Mouse (Mus musculus) lung, postnatal 10 days (tissue): ENCODE results near the gene Smarca4.

Experiments
- DNase-seq: peaks from one replicate; pipeline ENCODE4 v3.0.0; 2021

The Smarca4 gene

DNA sequence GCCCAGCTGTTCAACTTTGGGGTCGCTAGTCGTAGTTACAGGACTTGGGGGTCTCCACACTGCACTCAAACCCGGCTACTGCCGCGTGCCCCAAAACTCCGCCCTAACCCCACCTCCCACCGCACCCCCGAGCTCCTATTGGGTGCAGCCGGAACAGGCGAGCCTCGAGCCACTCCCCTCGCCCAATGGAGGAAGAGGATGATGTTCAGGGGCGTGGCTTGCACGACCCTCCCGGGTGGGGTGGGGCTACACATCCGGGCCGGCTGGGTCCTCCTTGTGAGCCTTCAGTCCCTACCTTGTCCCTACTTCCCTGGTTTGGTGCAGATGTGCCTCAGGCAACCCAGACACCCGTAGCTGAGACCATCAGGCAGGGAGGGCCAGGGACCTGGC lies 108.2 kb downstream of the Smarca4 start:
- peak; percentile 96 for DNase-seq

DNA sequence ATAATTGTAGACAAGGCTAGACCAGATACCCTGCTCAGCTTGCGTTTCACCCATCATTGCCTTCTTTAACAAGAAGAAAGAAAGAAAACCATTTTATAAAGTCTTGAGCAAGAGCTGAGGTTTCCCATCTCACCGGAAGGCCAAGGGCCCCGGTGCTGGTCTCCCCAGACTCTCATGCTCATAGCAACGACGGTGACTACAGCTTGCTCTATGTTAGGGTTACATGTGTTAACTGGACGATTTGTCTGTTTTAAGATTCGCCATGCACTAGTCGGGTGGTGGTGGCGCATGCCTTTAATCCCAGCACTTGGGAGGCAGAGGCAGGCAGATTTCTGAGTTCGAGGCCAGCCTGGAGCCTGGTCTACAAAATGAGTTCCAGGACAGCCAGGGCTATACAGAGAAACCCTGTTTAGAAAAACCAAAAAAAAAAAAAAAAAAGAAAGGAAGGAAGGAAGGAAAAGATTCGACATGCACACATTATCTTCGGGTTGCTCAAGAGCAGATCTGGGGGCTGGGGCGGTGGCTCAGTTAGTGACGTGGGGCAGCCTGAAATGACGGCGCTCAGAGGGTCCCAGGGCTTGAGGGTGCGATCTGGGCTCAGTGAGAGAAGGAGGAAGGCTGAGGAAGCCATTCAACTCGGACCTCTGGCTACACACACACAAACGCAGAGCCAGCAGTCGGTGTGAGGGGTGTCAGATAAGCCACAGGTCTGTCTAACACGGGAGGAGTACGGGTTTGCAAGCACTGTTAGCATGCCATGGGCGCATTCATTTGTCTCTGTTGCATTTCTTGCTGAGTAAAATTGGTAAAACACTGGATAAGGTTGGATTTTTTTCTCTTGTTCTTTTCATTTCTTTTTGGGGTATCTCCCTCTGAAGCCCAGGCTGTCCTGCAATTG lies 109.5 kb downstream of the Smarca4 start:
- DNase-seq = no peak

DNA sequence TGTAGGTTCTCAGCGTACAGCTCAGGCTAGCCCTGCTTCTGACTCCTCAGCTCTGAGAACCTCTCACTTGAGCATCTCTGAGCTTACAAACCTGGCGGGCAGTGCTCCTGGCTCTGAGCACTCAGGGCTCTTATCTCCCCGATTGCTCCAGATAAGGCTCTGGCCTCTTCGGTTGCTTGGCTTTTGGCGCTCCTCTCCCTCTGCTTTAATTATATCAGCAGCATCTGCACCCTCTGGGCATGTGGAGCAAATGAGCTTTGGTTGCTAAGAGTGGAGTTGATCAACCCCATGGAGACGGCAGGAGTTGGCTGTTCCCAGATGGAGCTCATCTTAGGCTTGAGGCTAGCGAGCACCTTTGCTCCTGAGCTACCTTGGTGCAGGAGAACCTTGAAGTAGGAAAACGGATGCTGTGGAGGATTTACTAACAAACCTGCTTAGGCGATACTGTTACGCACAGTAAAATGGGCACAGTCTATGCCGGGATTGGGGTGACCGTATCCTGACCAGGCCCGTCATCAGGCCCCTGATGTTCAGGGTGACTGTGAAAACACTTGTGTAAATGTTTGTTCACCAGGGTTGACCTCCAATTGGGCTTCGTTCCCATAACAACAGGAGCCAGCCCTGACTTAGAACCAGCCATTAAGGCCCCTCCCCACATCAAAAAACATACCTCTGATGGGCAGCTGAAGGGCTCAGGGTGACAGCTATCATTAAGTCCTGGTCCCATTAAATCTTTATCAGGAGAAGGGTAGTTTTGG lies 110.4 kb downstream of the Smarca4 start:
- DNase-seq = no peak

DNA sequence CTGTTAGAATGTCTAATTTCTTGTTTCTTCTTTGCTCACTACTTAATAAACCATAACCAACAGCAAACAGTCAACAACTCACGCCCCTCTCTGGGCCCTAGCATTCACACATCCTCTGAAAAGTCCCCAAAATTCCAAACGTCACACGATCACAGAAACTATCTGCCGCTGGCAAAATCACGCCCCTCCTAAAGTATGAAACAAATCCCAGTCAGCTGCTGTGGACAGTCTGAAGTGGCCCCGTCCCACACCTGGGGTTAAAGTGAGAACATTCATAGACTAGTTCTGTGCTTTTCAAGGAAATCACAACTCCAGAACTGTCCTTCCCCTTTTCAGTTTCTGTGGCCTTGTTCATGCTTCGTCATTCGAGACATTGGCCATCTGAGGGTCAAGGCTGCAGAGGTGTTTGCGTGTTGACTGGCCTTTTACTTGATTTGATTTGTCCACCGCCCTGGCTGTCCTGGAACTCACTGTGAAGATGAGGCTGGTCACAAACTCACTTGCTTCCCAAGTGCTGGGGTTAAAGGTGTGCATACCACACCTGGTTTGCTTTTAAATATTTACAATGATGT lies 112.4 kb downstream of the Smarca4 start:
- DNase-seq = no peak

DNA sequence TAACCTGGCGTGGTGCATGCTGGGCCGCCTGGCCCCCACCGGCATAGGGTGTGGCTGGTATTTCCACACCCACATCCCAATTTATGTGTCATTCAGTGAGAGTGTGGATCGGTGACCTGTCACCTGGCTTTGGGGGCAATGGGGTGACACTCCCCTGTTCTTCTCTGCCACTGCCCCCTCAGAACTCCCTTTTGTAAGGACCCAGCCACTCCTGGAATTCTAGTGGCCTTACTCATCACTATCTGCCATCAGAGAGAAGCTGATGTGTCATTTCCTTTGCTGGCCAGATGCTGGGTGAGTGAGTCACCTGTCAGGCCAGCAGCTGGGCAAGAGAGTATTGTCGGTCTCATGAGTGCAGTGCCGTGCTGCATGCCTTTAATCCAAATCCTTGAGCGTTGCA lies 113.3 kb downstream of the Smarca4 start:
- no peak for DNase-seq

DNA sequence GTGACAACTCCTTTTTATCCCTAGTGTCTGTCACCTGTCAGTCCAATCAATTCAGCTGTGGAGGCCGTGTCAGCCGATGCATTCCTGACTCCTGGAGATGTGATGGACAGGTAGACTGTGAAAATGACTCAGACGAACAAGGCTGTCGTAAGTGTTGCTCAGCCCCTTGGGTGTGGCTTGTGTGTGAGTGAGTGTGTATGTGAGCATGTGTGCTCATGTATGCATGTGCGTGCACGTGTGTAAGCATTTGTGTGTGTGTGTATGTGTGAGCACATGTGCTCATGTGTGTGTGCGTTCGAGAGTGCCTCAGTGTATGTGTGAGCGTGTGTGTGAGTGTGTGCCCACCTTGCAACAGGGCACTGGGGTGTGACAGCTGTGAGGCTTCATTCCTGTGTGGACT lies 116.3 kb downstream of the Smarca4 start:
- no peak for DNase-seq

DNA sequence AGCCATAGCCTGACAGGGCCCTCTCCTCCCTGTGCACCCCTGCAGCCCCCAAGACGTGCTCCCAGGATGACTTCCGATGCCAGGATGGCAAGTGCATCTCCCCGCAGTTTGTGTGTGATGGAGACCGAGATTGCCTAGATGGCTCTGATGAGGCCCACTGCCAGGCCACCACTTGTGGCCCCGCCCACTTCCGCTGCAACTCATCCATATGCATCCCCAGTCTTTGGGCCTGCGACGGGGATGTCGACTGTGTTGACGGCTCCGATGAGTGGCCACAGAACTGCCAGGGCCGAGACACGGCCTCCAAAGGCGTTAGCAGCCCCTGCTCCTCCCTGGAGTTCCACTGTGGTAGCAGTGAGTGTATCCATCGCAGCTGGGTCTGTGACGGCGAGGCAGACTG lies 117.5 kb downstream of the Smarca4 start:
- DNase-seq = no peak

DNA sequence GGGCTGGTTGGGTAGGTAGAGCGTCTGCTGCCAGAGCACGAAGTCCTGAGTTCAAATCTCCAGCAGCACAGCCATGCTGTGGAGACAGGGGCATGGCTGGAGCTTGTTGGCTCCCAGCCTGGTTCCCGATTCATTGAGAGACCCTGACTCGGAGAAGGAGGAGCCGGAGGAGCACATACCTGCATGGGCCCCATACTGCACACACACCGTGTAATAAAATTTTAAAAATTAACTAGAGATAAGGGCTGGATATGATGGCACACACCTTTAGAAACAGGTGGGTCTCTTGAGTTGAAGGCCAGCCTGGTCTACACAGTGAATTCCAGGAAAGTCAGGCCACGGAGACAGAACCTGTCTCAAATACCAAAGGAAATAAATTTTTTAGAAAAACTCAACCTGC lies 118.0 kb downstream of the Smarca4 start:
- no peak for DNase-seq

DNA sequence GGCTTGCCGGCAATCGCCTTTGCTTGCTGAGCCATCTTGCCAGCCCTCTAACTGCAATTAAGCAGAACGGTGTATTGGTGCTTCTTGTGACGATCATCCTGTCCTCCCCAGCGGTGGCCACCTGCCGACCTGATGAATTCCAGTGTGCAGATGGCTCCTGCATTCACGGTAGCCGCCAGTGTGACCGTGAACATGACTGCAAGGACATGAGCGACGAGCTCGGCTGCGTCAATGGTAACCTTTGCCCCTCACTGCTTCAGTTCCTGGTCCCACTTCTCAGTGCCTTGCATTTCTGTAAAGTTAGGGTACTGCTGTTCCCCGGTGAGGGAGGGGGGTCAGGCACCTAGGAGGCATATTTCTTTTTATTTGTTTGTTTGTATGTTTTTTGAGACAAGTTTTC lies 119.2 kb downstream of the Smarca4 start:
- DNase-seq = no peak

DNA sequence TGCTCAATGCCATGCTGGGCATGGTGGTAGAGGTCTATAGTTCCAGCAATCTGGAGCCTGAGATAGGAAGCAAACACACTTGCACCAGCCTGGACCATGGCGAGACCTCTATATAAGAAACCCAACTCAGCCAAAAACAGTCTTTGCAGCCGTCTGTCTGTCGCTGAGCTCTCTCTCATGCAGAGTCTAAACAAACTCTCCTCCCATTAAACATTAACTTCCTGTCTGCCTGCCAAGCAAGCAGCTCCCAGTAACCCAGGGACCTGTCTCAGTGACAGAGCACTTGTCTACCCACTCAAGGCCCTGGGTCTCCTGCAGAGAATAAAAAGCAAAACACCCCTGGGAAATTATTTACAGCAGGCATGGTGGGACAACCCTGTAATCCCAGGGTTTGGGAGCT lies 120.6 kb downstream of the Smarca4 start:
- DNase-seq = peak; percentile 68

DNA sequence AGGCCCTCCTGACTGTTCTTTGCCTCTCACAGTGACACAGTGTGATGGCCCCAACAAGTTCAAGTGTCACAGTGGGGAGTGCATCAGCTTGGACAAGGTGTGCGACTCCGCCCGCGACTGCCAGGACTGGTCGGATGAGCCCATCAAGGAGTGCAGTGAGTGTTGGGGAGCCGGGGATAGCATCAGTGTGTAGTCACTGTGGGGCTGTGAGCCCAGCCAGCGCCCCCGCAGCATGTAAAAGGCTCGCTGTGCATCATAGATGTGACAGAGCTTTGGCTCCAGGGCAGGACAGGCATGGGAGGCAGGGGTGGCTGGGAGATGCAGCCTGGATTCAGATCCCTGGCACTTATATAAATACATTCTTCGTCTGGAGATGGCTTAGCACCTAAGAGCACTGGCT lies 121.2 kb downstream of the Smarca4 start:
- no peak for DNase-seq

DNA sequence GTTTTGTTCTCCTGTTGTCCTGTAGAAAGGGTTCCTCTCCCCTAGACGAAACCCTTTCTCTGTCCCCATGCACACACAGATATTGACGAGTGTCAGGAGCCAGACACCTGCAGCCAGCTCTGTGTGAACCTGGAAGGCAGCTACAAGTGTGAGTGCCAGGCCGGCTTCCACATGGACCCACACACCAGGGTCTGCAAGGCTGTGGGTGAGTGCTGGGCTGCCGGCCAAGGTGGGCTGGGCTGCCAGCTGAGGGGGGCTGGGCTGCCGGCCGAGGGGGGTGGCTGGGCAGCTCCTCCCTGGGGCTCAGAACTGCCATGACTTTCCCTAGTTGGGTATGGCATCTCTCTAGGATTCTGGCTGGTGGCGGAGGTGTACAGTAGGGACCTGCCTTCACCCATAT lies 122.8 kb downstream of the Smarca4 start:
- DNase-seq = no peak

DNA sequence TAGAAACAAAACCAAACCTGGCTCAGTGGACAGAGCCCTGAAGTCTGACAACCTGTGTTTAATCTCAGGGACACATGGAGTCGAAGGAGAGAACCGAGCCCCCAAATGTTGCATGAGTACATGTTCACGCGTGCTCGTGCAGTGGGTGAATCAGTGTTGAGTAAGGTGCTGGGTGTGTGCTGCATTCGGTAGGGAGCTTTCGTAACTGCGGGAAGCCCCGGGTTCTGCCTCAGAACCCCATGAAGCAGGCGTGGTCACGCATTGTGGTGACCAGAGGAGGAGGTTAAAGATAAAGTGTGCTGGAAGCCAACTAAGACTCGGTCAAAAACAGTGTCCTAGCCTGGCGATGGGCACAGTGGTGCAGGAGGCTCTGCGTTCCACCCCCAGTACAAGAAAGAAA lies 124.5 kb downstream of the Smarca4 start:
- no peak for DNase-seq

DNA sequence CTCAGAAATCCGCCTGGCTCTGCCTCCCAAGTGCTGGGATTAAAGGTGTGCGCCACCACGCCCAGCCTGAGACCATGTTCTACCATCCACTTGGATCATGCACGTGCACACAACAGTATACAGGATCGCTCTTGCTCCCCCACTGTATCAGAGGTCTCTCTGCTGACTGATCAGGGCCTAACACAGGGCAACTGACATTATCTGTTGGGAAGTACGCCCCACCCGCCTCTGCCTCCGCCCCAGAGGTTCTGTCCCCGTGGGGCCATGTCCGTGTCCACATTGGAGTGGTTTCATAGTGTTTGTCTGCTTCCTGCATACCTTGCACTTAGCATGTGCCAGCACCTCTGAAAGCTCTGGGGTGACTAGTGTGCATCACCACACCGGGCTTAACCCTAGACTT lies 125.5 kb downstream of the Smarca4 start:
- DNase-seq = no peak

DNA sequence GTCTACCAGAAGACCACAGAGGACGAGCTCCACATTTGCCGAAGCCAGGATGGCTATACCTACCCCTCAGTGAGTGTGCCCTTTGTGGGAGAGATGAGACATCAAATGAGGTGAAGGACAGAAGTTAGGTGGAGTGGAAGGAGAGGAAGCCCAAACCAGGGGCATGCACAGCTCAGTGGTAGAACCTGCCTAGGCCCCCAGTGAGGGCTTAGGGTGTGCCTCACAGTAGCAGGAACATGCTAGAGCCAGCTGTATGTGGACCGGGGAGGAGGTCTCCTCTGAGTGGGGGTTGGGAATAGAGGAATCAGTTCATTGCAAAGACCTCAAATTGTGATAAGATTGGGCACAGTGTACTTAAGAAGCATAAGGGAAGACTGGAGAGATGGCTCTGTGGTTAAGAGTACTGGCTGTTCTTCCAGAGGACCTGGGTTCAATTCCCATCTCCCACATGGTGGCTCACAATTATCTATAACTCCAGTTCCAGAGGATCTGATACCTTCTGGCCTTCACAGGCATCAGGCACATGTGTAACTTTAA lies 131.3 kb downstream of the Smarca4 start:
- no peak for DNase-seq

DNA sequence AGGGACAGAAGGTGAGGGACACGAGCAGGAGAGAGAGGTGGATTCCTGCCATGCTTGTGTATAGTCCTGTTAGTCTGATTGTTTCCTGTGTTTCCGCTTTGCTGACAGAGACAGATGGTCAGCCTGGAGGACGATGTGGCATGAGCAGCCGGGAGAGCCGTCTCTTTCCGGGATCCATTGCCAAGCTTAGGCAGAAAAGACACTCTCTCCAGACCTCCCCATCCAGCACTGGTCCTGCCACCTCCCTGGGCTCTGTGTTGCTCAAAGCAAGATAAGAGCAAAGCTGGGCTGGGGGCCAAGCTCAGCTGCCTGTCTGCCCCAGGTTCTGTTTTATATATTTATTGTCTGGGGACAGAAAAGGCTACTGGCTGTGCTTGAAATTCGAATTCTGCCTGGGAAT lies 132.1 kb downstream of the Smarca4 start:
- DNase-seq = peak; percentile 87

DNA sequence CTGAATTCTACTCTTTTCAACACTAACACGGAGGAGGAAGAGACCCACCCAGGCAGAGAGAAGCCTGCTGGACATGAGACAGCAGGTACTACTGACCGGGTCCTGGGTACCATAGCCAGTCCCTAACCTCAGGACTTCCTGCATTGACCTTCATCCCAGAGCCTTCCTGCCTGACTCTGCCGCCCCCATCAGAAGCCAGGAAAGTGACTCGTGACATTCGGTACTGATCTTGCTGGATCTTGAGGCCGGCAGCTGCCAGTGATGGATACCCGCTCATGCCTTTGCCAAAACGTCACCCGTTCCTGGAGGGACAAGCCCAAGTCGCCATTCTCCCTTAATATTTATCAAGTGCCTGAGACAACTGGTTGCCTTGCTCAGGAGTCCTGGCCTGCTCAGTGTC lies 132.5 kb downstream of the Smarca4 start:
- DNase-seq = no peak

DNA sequence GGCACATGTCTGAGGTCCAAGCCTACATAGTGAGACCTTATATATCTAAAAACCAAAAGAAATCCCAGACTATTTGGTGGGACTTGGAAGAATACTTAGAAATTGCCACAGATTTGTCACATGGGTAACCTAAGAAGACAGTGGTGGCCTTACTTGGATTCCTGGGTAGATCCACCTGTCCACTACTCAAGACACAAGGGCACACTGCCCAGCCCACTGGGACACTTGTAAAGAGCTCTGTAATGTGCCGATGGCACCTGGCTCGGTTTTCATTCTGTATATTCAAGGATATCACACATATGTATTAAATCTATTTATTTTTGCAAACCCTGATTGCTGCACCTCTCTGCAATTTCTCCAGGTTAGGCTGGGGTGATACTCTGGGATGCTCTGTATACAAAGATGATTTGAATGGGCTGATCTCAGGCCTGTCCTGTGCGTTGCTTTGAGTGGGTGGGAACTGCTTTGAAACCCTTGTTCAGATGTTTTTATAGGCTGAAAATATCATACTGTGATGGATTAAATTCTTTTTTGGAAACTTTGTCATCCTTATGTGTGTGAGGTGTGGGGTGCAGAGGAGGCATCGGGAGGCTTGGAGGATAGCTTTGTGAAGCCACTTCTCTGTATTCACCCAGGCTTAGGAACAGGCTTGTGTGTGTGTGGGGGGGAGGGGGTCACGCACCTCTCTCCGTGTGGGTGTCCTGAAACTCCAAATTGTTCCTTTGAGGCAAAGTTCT lies 133.6 kb downstream of the Smarca4 start:
- no peak for DNase-seq

DNA sequence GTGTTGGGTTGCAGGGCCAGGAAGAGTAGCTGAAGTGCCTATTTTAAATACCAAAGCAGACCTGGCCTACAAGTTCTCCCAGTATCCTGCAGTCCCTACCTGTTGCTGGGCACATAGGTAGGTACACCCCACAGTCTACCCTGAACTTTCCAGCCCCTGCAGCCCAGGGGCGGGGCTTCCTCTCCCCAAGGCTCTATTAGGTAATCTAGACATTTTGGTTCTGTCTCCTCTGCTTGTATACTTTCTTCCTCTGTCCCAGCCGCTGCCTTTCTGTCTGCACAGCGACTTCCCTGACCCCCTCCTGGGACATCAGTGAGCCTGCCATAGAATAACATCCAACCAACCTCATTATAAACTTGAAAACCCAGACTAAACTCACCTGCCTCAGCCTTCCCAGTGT lies 134.4 kb downstream of the Smarca4 start:
- no peak for DNase-seq

DNA sequence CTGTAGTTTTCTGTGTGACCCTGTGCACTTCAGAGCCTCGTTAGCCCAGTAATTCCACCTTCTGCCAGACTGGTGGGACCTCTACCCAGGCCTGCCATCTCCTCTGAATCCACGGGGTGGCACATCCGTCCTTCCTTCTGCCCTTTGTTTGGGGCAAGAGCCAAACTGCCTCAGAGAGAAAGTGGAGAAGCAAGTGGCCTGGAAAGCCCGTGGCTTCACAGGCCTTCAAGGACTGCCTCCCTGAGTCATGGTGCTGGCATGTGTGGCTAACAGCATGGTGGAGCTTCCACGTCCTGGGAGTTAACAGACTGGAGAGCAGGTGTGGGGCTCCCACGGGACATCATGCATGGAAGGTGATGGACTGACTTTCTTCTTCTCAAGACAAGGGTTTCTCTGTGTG lies 135.4 kb downstream of the Smarca4 start:
- peak; percentile 82 for DNase-seq

DNA sequence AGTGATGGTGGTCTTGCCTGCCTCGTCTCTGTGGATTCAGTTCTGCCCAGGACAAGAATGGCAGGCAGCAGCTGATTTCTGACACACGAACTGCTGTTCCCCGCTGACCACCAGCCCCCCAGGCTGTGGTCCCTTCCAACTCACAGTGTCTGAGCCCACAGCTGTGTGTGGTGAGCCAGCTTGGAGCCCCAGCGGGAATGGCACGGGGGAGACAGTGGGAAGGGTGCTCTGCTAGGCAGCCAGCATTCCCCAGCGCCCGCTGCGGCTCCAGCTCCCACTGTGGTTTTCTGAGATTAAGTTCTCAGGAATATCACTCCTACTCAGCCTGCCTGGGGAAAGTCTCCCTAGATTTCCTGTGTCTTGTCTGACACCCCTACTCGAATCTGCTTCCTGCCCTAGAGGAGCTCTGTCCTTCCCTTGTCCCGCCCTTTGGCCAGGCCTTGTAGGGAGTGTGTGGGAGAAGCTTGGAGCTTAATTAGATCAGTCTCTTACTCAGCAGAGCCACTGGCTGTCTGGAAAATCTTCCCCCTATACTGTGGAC lies 136.4 kb downstream of the Smarca4 start:
- peak; percentile 78 for DNase-seq
